Mouse (Mus musculus): ENCODE measurements at regions not wholly inside any gene's neighbourhood (a gene's known extent, or its start where the extent isn't known, plus 50 kb on each side); places are given as distances from the start of the nearest gene placed in this dataset.
"Not testable (repeated sequence)": the region's sequence is repeated elsewhere in the genome, so short reads cannot be mapped to it uniquely, and the experiment has no call there.

DNA sequence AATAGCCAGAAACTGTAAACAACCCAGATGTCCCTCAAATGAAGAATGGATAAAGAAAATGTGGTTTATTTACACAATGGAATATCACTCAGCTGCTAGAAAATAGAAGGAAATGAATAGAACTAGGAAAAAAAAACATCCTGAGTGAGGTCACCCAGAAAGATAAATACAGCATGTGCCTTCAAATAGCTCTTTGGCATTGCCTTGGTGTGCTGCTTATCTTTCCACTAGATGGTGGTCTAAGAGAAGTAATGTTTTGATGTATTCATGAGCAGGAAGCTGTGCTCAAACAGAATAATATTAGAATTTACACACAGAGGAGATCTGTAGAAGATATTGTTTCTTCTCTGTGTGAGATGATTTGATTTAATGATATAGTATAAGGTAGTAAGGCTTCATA, 78.8 kb downstream of the Zfp619 start:
- POLR2A ChIA-PET: no interaction called here
- CTCF ChIA-PET: interaction anchor here in 1 of 4 experiments (0.6 kb wide), 1 partner anchor 293 kb away, joined by 3 read pairs; no protein-coding TSS in a partner anchor

GRCm38 (mm10) chr7:39613767-39614166, 96.2 kb downstream of the Zfp619 start:
- ChIA-PET POLR2A (interaction anchor here in 1 of 4 experiments (0.7 kb wide), 1 partner anchor 27 kb away, joined by 4 read pairs; no protein-coding TSS in a partner anchor), CTCF (no interaction called here)

DNA sequence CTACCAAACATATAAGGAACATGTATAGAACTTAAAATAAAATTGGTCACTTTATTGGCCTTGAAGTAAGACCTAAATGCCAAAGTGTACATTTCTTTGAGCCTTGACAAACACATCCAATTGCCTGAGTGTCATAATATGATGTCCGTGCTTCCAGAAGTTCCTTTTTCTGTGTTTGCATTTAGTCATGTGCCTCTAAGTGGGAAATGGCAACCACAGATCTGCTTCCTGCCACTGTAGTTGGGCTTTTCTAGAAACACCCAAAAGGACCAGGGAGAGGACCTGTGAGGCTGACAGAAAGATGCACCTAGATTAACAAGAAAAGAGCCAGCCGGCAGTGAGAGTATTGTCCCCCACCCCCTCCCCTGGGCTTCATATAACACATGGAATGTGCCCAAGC, 97.5 kb downstream of the Zfp619 start:
- ChIA-PET CTCF (no interaction called here), POLR2A (interaction anchor here in 1 of 4 experiments (0.6 kb wide), 1 partner anchor 529 kb away, joined by 3 read pairs; no protein-coding TSS in a partner anchor)

DNA sequence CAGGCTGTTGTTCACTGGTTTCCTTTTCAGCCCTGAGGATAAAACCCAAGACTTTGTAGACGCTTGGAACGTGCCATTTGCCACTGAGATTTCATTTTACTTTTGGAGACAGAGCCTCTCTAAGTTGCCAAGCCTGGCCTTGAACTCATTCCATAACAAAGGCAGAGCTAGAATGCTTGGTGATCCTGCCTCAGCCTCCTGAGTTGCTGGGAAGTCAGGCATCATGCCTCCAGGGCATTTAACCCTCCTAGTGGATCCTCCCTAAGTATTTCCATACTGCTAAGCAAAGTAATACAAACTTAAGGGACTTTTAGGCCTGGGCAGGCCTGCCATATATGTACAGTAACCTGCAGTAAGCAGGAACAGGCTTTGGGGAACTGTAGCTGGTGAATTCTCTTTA, 104.2 kb downstream of the Zfp619 start:
- POLR2A ChIA-PET: interaction anchor here in 1 of 4 experiments (1.1 kb wide), 1 partner anchor 70 kb away, joined by 3 read pairs; no protein-coding TSS in a partner anchor
- CTCF ChIA-PET: interaction anchor here in 1 of 4 experiments (0.6 kb wide), 1 partner anchor 168 kb away, joined by 3 read pairs; no protein-coding TSS in a partner anchor

DNA sequence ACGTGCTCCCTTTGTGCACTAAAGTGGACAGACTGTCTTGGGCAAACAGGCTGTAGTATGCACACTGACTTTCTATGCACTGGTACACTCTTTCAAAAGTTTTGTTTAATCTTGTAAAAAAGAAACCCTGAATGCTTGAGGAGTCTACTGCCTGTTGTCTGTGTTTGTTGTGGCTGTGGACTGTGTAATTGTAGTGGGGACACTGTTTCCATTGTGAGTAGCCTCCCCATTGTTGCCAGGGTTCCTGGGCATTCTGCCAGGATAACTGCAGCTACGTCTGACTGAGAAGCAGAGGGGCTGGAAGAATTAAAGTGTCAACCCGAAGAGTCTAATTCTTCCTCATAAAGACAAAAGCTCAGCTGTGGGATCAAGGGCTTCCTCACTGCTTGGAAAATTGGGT, 115.3 kb downstream of the Zfp619 start:
- CTCF ChIA-PET: no interaction called here
- POLR2A ChIA-PET: no interaction called here

- ChIA-PET CTCF (no interaction called here), POLR2A (no interaction called here)
Observed at GRCm38 (mm10) chr7:39642333-39642732, 124.8 kb downstream of the Zfp619 start.

GRCm38 (mm10) chr7:39643323-39643722, 125.8 kb downstream of the Zfp619 start:
- ChIA-PET CTCF (no interaction called here), POLR2A (interaction anchor here in 1 of 4 experiments (0.5 kb wide), 1 partner anchor 155 kb away, joined by 3 read pairs; no protein-coding TSS in a partner anchor)

DNA sequence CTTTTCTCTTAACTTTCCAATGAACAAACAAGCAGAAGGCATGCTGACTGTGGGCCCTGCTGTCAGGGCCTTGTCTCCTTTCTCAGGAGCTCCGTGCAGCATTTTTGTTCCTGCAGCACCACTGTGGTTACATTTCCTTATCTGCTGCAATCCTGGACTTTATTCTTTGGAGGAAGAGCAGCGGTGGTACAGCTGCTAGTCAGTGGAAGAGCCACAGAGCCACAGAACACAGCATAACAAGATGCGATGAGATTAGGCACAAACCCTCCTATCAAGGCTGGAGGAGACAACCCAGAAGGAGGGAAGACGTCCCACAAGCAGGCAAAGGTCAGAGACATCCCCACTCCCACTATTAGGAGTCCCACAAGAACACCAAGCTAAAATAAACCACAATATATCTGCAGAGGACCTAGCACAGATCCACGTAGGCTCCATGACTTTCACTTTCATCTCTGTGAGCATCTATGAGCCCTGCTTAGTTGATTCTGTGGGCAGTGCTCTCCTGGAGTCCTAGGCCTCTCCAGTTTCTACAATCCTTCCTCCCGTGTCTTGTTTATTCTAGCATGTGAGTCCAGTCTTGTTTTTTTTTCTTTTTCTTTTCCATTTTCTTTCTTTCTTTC, 133.0 kb downstream of the Zfp619 start:
- POLR2A ChIA-PET: no interaction called here
- CTCF ChIA-PET: no interaction called here

DNA sequence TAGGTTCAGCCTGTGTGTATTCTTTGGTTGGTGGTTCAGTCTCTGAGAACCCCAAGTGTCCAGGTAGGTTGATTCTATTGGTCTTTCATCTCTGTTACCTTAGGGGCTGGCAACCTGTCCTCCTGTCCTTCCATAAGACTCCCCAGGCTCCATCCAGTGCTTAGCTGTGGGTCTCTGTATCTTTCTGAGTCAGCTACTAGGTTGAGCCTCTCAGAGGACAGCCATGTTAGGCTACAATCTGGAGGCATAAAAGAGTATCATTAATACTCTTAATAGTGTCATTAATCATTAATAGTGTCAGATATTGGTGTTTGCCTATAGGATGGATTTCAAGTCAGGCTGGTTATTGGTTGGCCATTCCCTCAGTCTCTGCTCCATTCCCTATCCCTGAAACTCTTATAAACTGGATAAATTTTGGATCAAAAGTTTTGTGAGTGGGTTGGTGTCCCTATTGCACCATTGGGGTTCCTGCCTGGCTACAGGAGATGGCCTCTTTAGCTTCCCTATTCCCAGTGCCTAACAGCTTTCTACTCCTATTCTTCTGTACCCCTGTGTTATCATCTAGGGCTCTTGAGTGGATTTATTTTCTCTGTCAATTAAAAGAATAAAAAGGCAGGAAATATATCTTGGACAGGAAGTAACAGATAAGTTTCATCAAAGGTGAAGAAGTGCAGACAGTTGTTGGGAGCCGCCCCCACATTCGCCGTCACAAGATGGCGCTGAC, 137.2 kb downstream of the Zfp619 start:
- POLR2A ChIA-PET: interaction anchor here in 2 of 4 experiments (0.6 to 1.3 kb wide), 2 partner anchors 68 to 107 kb away, joined by 3 read pairs; no protein-coding TSS in a partner anchor
- CTCF ChIA-PET: no interaction called here

- POLR2A ChIA-PET: interaction anchor here in 2 of 4 experiments (0.6 to 1.3 kb wide), 2 partner anchors 68 to 107 kb away, joined by 3 read pairs; no protein-coding TSS in a partner anchor
- CTCF ChIA-PET: not testable (repeated sequence)
Observed at GRCm38 (mm10) chr7:39655287-39655652, 137.7 kb downstream of the Zfp619 start.

GRCm38 (mm10) chr7:39655709-39656397, 138.3 kb downstream of the Zfp619 start:
- CTCF ChIA-PET: no interaction called here

GRCm38 (mm10) chr7:39659597-39659996, 142.0 kb downstream of the Zfp619 start:
- ChIA-PET POLR2A (interaction anchor here in 1 of 4 experiments (1.4 kb wide), 1 partner anchor 173 kb away, joined by 3 read pairs; no protein-coding TSS in a partner anchor), CTCF (interaction anchor here in 1 of 4 experiments (0.6 kb wide), 1 partner anchor 105 kb away, joined by 3 read pairs; no protein-coding TSS in a partner anchor)

More at GRCm38 (mm10) chr7:39655709-39656397, 138.3 kb downstream of the Zfp619 start:
- POLR2A ChIA-PET: interaction anchor here in 1 of 4 experiments (1.3 kb wide), 1 partner anchor 69 kb away, joined by 3 read pairs; no protein-coding TSS in a partner anchor

GRCm38 (mm10) chr7:39675124-39675846, 157.7 kb downstream of the Zfp619 start:
- CTCF ChIA-PET: no interaction called here
- POLR2A ChIA-PET: no interaction called here

DNA sequence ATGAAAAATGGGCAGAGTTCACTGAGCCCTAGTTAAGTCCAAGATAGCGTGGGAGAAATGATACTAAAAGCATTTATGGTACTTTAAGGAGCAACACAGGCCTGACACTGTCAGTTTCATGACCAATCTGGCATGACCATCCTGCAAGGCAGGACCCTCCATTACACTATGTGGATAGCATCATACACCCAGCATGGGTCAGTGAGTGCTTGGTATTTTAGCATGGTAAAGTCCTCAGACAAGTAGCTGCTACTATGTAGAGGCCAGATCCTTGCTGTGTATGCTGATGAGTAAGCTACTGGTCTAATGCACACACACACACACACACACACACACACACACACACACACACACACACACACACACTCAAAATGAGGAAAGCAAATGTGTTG, 158.3 kb downstream of the Zfp619 start:
- POLR2A ChIA-PET: no interaction called here
- CTCF ChIA-PET: no interaction called here

GRCm38 (mm10) chr7:39680411-39680810, 162.8 kb downstream of the Zfp619 start:
- POLR2A ChIA-PET: no interaction called here
- CTCF ChIA-PET: interaction anchor here in 1 of 4 experiments (0.6 kb wide), 1 partner anchor 1756 kb away, joined by 10 read pairs; no protein-coding TSS in a partner anchor

- ChIA-PET POLR2A (no interaction called here), CTCF (no interaction called here)
Observed at GRCm38 (mm10) chr7:39696589-39696988, 179.0 kb downstream of the Zfp619 start.

GRCm38 (mm10) chr7:39701506-39701905, 183.9 kb downstream of the Zfp619 start:
- CTCF ChIA-PET: no interaction called here

DNA sequence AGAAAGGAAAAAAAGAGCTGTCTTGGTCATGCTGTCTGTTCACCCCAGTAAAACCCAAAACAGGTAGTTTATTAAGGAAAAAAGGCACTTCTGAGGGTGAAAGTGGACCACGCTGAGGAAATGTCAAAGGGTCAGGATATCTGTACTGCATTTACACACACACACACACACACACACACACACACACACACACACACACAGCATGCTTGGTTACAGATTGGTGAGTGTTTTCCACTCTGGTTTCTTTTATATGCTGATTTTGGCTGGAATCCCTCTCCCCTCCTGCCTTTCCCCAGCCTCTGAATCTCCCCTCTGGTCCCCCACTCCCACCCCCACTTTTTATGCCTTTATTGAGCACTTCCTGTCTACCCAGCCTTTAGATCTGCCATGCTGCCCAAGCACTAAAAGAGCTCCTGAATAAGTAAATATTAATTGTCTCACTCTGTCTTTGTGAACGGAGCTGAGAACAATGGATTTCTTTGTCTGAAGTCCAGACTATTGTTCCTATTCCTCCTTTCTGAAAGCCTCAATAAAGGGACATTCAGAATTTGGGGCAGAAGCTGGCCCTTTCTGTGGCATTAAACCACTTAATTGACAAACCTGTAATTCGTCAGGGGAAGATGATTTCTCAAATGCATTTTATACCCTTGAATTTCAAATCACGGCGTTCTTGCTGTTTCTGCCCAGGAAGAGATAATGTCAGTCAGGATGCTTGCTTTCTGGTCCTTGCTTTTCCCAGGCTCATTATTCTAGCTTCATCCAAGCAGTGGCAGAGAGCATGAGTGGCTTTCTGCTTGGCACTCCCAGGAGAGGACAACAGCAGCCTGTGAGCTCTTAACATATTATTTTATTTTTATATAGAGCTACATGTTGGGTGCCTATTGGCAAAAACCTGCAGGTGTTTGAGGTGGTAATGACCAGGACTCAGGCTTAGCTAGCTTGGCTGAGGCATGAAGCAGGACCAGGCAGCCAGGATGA, 187.8 kb downstream of the Zfp619 start:
- POLR2A ChIA-PET: interaction anchor here in 2 of 4 experiments (0.6 to 0.8 kb wide), 4 partner anchors 38 to 1362 kb away, joined by 3 to 5 read pairs (median 4); partner anchors contain the start of gene Zfp619 (in 1 of the 2)
- CTCF ChIA-PET: no interaction called here

More at GRCm38 (mm10) chr7:39701506-39701905, 183.9 kb downstream of the Zfp619 start:
- POLR2A ChIA-PET: no interaction called here
